Mouse (Mus musculus): ENCODE results near the gene Setx. TPM values are rescaled to one million over a fixed set of nuclear protein-coding genes. Genes with fewer than 3 reads are reported as not detected.
"Not testable (repeated sequence)": the region's sequence is repeated elsewhere in the genome, so short reads cannot be mapped to it uniquely, and the experiment has no call there.

Setx gene
- polyA plus RNA-seq, 1 experiment from 2014 or later: 13.2 TPM

GRCm38 (mm10) chr2:29097465-29097864 lies 26.5 kb upstream of the Setx start:
- ATAC-seq (no peak), DNase-seq (ENCODE audit: low spot score) (no peak)
- Histone ChIP-seq H3K4me2 (ENCODE audit: low read length) (no peak overlapping the region), H3K27ac (ENCODE audit: low read depth, low read length) (no peak overlapping the region), H3K9me3 (replicated peaks; ENCODE audit: control insufficient read depth, low read length) (no peaks in the 10 kb centered on the region), H3K4me3 (ENCODE audit: low read depth, low read length) (no peak overlapping the region), H3K4me1 (ENCODE audit: control insufficient read depth, insufficient read depth, low read length) (no peaks in the 10 kb centered on the region), H3K9ac (ENCODE audit: low read length) (no peak overlapping the region), H3K36me3 (ENCODE audit: control insufficient read depth, insufficient read depth, low read length) (no peaks in the 10 kb centered on the region), H3K27me3 (replicated peaks; ENCODE audit: control insufficient read depth, insufficient read depth, low read length) (no peaks in the 10 kb centered on the region)
- WGBS: 84% methylated on average over 3 of the region's 3 CpGs

DNA sequence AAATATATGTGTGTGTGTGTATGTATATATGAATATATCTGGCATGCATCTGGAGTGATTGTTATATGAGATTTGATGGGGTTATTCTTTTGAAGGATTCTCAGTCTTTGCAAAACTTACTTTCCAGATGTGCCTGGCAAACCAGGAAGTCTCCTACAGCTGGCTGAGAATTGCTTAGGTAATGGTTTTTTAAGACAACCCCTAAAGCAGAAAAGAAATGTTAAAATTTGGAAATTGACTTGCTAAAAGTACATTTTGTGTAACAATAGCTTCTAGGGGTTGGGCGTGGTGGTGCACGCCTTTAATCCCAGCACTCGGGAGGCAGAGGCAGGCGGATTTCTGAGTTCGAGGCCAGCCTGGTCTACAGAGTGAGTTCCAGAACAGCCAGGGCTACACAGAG lies 26.0 kb upstream of the Setx start:
- not testable (repeated sequence) for ATAC-seq; H3K9ac ChIP-seq (ENCODE audit: low read length); H3K36me3 ChIP-seq (ENCODE audit: control insufficient read depth, insufficient read depth, low read length); H3K27ac ChIP-seq (ENCODE audit: low read depth, low read length); DNase-seq (ENCODE audit: low spot score); H3K27me3 ChIP-seq (replicated peaks; ENCODE audit: control insufficient read depth, insufficient read depth, low read length); H3K9me3 ChIP-seq (replicated peaks; ENCODE audit: control insufficient read depth, low read length); H3K4me1 ChIP-seq (ENCODE audit: control insufficient read depth, insufficient read depth, low read length); H3K4me2 ChIP-seq (ENCODE audit: low read length); H3K4me3 ChIP-seq (ENCODE audit: low read depth, low read length)
- 93% methylated on average over 5 of the region's 5 CpGs for WGBS

DNA sequence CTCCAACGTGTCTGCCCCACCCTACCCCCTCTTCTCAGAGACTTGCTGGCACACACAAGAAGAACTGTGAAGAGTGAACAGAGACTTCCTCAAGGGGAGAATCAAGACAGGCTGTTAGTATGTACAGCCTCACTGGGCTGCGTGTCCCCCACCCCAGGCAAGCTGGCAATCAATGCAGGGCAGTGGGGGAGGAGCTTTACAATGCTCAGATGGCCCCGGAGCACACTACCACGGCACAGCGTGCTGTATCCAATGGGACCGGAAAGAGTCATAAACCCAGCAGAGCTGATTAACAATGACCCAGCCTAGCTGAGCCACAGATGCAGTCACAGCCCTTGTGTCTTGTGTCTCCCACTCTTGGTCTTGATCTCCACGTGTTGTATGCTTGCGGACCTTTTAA lies 25.2 kb upstream of the Setx start:
- Histone ChIP-seq H3K4me1 (ENCODE audit: control insufficient read depth, insufficient read depth, low read length) (no peaks in the 10 kb centered on the region), H3K4me3 (ENCODE audit: low read depth, low read length) (no peak overlapping the region), H3K27ac (ENCODE audit: low read depth, low read length) (no peak overlapping the region), H3K9me3 (replicated peaks; ENCODE audit: control insufficient read depth, low read length) (no peaks in the 10 kb centered on the region), H3K27me3 (replicated peaks; ENCODE audit: control insufficient read depth, insufficient read depth, low read length) (no peaks in the 10 kb centered on the region), H3K9ac (ENCODE audit: low read length) (no peak overlapping the region), H3K4me2 (ENCODE audit: low read length) (no peak overlapping the region), H3K36me3 (ENCODE audit: control insufficient read depth, insufficient read depth, low read length) (no peaks in the 10 kb centered on the region)
- 82% methylated on average over 8 of the region's 8 CpGs for WGBS
- ATAC-seq (no peak), DNase-seq (ENCODE audit: low spot score) (no peak)

DNA sequence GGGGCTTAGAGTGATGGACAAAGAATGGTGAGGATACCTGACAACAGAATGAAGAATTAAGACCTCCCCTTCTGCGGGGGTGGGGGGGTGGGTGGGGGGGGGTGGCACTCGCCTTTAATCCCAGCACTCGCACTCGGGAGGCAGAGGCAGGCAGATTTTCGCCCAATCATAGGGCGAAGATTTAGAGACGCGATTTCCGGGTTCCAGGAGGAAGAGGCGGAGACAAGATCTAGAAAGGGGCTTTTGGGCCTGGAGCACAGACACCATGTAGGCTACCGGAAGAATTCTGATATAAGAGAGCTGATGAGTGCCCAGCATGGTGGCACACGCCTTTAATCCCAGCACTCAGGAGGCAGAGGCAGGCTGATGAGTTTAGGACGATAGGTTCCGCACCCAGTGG lies 24.3 kb upstream of the Setx start:
- Histone ChIP-seq H3K4me3 (ENCODE audit: low read depth, low read length) (no peak overlapping the region), H3K9me3 (replicated peaks; ENCODE audit: control insufficient read depth, low read length) (no peaks in the 10 kb centered on the region), H3K27ac (ENCODE audit: low read depth, low read length) (no peak overlapping the region), H3K27me3 (replicated peaks; ENCODE audit: control insufficient read depth, insufficient read depth, low read length) (no peaks in the 10 kb centered on the region), H3K4me1 (ENCODE audit: control insufficient read depth, insufficient read depth, low read length) (no peaks in the 10 kb centered on the region), H3K4me2 (ENCODE audit: low read length) (no peak overlapping the region), H3K9ac (ENCODE audit: low read length) (no peak overlapping the region), H3K36me3 (ENCODE audit: control insufficient read depth, insufficient read depth, low read length) (no peaks in the 10 kb centered on the region)
- 92% methylated on average over 14 of the region's 14 CpGs for WGBS
- no peak for DNase-seq (ENCODE audit: low spot score)
- no peak for ATAC-seq

- no peak for DNase-seq (ENCODE audit: low spot score)
- no peak overlapping the region for H3K4me2 ChIP-seq (ENCODE audit: low read length)
- H3K27me3 ChIP-seq (replicated peaks; ENCODE audit: control insufficient read depth, insufficient read depth, low read length): no peaks in the 10 kb centered on the region
- H3K27ac ChIP-seq (ENCODE audit: low read depth, low read length): no peak overlapping the region
- whole genome bisulfite sequencing: 81% methylated on average over 7 of the region's 7 CpGs
- no peaks in the 10 kb centered on the region for H3K9me3 ChIP-seq (replicated peaks; ENCODE audit: control insufficient read depth, low read length)
- no peaks in the 10 kb centered on the region for H3K4me1 ChIP-seq (ENCODE audit: control insufficient read depth, insufficient read depth, low read length)
- no peak for ATAC-seq
- no peak overlapping the region for H3K4me3 ChIP-seq (ENCODE audit: low read depth, low read length)
- H3K9ac ChIP-seq (ENCODE audit: low read length): no peak overlapping the region
- H3K36me3 ChIP-seq (ENCODE audit: control insufficient read depth, insufficient read depth, low read length): no peaks in the 10 kb centered on the region
These were observed 23.0 kb upstream of the Setx start for GRCm38 (mm10) chr2:29100822-29101534.

DNA sequence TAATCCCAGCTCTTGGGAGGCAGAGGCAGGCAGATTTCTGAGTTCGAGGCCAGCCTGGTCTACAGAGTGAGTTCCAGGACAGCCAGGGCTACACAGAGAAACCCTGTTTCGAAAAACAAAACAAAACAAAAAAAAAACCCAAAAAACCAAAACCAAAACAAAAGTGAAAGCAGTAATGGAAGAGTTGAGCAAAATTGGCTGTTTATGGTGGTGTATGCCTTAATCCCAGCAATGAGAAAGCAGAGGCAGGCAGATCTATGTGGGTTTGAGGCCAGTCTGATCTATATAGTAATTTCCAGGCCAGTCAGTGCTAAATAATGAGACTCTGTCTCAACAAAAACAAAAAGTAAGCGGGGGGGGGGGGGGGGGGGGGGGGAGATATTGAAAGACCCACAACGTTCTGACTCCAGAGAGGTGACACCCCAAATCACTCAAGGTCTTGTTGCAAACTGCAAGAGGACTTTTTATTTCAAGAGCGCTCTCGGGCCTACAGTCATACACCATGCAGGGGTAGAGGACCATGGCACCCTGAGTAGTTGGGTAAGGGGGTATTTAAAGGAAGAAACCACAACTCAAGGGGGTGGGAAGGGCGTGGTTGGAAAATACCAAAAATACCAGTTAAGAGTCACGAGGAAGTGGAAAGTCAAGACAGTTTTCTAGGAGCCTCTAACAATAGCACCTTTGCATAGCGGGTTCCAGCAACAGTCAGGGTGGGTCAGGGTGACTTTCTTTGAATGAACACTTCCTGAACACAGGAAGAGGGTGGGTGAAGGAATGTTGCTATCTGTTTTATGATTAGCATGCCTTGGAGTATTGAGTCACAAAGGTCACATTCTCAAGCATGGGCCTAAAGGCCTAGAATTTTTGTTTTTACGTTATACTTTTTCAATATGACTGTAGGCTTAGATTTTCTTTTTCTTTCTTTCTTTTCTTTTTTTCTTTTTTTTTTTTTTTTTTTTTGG lies 21.3 kb upstream of the Setx start:
- not testable (repeated sequence) for ATAC-seq; H3K9me3 ChIP-seq (replicated peaks; ENCODE audit: control insufficient read depth, low read length); H3K4me1 ChIP-seq (ENCODE audit: control insufficient read depth, insufficient read depth, low read length); H3K36me3 ChIP-seq (ENCODE audit: control insufficient read depth, insufficient read depth, low read length); H3K27me3 ChIP-seq (replicated peaks; ENCODE audit: control insufficient read depth, insufficient read depth, low read length); DNase-seq (ENCODE audit: low spot score); H3K4me2 ChIP-seq (ENCODE audit: low read length); H3K9ac ChIP-seq (ENCODE audit: low read length); H3K4me3 ChIP-seq (ENCODE audit: low read depth, low read length); H3K27ac ChIP-seq (ENCODE audit: low read depth, low read length)
- WGBS: 90% methylated on average over 10 of the region's 10 CpGs

DNA sequence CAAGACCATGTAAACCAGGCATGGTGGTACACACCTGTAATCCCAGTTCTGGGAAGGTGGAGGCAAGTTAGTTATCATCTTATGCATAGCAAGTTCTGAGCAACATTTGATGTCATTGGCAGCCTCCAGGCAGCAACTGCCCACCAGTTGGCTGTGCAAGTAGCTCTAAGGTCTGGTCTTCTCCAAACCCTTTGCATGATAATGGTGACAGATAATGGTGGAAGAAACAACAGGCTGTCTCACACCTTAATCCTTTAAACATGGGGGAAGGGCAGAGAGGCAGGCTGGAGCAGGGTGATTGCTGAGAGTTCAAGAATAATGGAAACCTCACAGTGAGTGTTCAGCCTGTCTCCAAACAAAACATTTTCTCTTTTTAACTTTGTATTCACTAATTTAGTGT lies 3.0 kb upstream of the Setx start:
- no peak overlapping the region for H3K27ac ChIP-seq (ENCODE audit: low read depth, low read length)
- no peak overlapping the region for H3K9ac ChIP-seq (ENCODE audit: low read length)
- no peaks in the 10 kb centered on the region for H3K27me3 ChIP-seq (replicated peaks; ENCODE audit: control insufficient read depth, insufficient read depth, low read length)
- ATAC-seq (no peak), DNase-seq (ENCODE audit: low spot score) (no peak)
- H3K36me3 ChIP-seq (ENCODE audit: control insufficient read depth, insufficient read depth, low read length): no peaks in the 10 kb centered on the region
- no peak overlapping the region for H3K4me2 ChIP-seq (ENCODE audit: low read length)
- no peaks in the 10 kb centered on the region for H3K9me3 ChIP-seq (replicated peaks; ENCODE audit: control insufficient read depth, low read length)
- peaks cover under 1% of the 10 kb centered on the region for H3K4me1 ChIP-seq (ENCODE audit: control insufficient read depth, insufficient read depth, low read length)
- no peak overlapping the region for H3K4me3 ChIP-seq (ENCODE audit: low read depth, low read length)

DNA sequence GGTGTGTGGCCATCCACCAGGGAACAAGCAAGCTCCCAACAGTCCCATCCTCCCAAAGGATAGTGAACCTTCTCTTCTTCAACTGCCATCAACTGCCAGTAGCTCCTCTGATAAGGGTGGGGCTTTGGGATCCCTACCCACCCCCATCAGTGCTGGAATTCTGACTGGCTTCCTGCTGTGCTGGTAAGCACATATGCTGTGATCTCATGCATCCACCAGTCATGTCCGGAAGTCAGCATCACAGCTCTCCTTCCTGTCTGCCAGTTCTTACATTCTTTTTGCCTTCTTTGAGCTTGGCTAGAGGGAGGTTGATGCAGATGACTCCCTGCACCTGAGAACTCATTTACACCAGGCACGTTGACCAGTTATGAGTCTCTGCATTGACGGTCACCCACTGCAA lies 1.5 kb upstream of the Setx start:
- H3K36me3 ChIP-seq (ENCODE audit: control insufficient read depth, insufficient read depth, low read length): peaks cover 4% of the 10 kb centered on the region
- H3K27ac ChIP-seq (ENCODE audit: low read depth, low read length): no peak overlapping the region
- peaks cover 6% of the 10 kb centered on the region for H3K4me1 ChIP-seq (ENCODE audit: control insufficient read depth, insufficient read depth, low read length)
- H3K9ac ChIP-seq (ENCODE audit: low read length): no peak overlapping the region
- ATAC-seq (no peak), DNase-seq (ENCODE audit: low spot score) (no peak)
- 87% methylated on average over 3 of the region's 3 CpGs for WGBS
- no peak overlapping the region for H3K4me2 ChIP-seq (ENCODE audit: low read length)
- H3K9me3 ChIP-seq (replicated peaks; ENCODE audit: control insufficient read depth, low read length): no peaks in the 10 kb centered on the region
- H3K27me3 ChIP-seq (replicated peaks; ENCODE audit: control insufficient read depth, insufficient read depth, low read length): no peaks in the 10 kb centered on the region
- no peak overlapping the region for H3K4me3 ChIP-seq (ENCODE audit: low read depth, low read length)

DNA sequence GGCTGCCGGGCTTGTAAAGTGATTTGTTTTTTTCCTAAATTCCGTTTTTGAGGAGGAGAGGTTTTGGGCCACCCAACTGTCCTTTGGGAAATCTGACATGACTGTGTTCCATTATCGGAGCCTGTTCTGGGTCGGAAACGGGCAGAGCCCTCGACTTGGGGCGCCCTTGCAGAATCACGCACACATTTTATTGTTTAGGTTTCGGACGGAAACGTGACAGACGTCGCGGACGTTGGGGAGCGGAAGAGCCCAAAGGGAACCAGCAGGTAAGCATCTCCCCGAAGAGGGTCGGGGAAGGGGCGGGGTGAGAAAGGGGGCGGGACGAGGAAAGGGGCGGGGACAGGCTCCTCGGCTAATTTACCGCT lies 572 bp downstream of the Setx start:
- peak overlapping the region; percentile 74 for H3K4me2 ChIP-seq (ENCODE audit: low read length)
- peak overlapping the region; percentile 94 for H3K27ac ChIP-seq (ENCODE audit: low read depth, low read length)
- H3K9ac ChIP-seq (ENCODE audit: low read length): peak overlapping the region; percentile 89
- H3K36me3 ChIP-seq (ENCODE audit: control insufficient read depth, insufficient read depth, low read length): peaks cover 14% of the 10 kb centered on the region
- peak overlapping the region; percentile 83 for H3K4me3 ChIP-seq (ENCODE audit: low read depth, low read length)
- H3K4me1 ChIP-seq (ENCODE audit: control insufficient read depth, insufficient read depth, low read length): peaks cover 6% of the 10 kb centered on the region
- ATAC-seq: no peak
- WGBS: 1% methylated on average over 24 of the region's 24 CpGs
- DNase-seq (ENCODE audit: low spot score): no peak
- no peaks in the 10 kb centered on the region for H3K27me3 ChIP-seq (replicated peaks; ENCODE audit: control insufficient read depth, insufficient read depth, low read length)
- no peaks in the 10 kb centered on the region for H3K9me3 ChIP-seq (replicated peaks; ENCODE audit: control insufficient read depth, low read length)
